Comparison of ENCODE assay signal across 10 mouse cellular contexts in genomic region chr8:12394385-12395000, GRCm38 (mm10). TPM values are rescaled to one million over a fixed set of nuclear protein-coding genes. Genes with fewer than 3 reads are reported as not detected.
DNase-seq lines count a peak whose midpoint lies in the region; ATAC-seq lines count a peak whose summit lies in the region.
"Had no signal": no experiment of that assay in that cellular context is flagged by ENCODE, and none has a peak within 500 bp of the region (broad histone marks: within the 10 kb centered on the region; RNA-seq: fewer than 3 reads in every experiment).

No protein-coding gene starts in this region.

- peaks cover 5% of the 10 kb centered on the region for H3K4me1 ChIP-seq in heart, embryonic 16.5 days (ENCODE audit: control insufficient read depth, insufficient read depth, low read length)
- H3K4me1 ChIP-seq in embryonic facial prominence, embryonic 11.5 days (ENCODE audit: control insufficient read depth, insufficient read depth, low read length): peaks cover 10% of the 10 kb centered on the region; the same call in 1 of the 2 replicates
- H3K4me1 ChIP-seq in hindbrain, embryonic 15.5 days (replicated peaks): peaks cover 26% of the 10 kb centered on the region
- H3K4me1 ChIP-seq in midbrain, embryonic 15.5 days: peaks cover 40% of the 10 kb centered on the region

- no peaks in the 10 kb centered on the region for H3K9me3 ChIP-seq in heart, embryonic 16.5 days (replicated peaks; ENCODE audit: control insufficient read depth, low read length)
- H3K9me3 ChIP-seq in embryonic facial prominence, embryonic 11.5 days (replicated peaks; ENCODE audit: control insufficient read depth, low read length): no peaks in the 10 kb centered on the region
- no peaks in the 10 kb centered on the region for H3K9me3 ChIP-seq in hindbrain, embryonic 15.5 days
- H3K9me3 ChIP-seq in midbrain, embryonic 15.5 days: no peaks in the 10 kb centered on the region

- peak overlapping the region; percentile 48 for H3K4me3 ChIP-seq in heart, embryonic 16.5 days (ENCODE audit: low read length)
- H3K4me3 ChIP-seq in embryonic facial prominence, embryonic 11.5 days (ENCODE audit: low read depth, low read length): peak overlapping the region; percentile 39
- H3K4me3 ChIP-seq in hindbrain, embryonic 15.5 days: peak overlapping the region; percentile 40
- peak overlapping the region; percentile 48 for H3K4me3 ChIP-seq in midbrain, embryonic 15.5 days

- no peak overlapping the region for H3K9ac ChIP-seq in heart, embryonic 16.5 days (ENCODE audit: low read length)
- H3K9ac ChIP-seq in embryonic facial prominence, embryonic 11.5 days (replicated peaks; ENCODE audit: low read length): peak overlapping the region; percentile 22; the same call in 1 of the 2 replicates
- H3K9ac ChIP-seq in hindbrain, embryonic 15.5 days: no peak overlapping the region
- H3K9ac ChIP-seq in midbrain, embryonic 15.5 days: no peak overlapping the region

- H3K36me3 ChIP-seq in heart, embryonic 16.5 days (ENCODE audit: control insufficient read depth, insufficient read depth): no peaks in the 10 kb centered on the region
- no peaks in the 10 kb centered on the region for H3K36me3 ChIP-seq in embryonic facial prominence, embryonic 11.5 days (replicated peaks; ENCODE audit: control insufficient read depth, insufficient read depth, low read depth, low read length)
- H3K36me3 ChIP-seq in hindbrain, embryonic 15.5 days: no peaks in the 10 kb centered on the region
- no peaks in the 10 kb centered on the region for H3K36me3 ChIP-seq in midbrain, embryonic 15.5 days (replicated peaks)

- 3% methylated on average over 22 of the region's 22 CpGs for WGBS in heart, embryonic 16.5 days
- 1% methylated on average over 22 of the region's 22 CpGs for WGBS in embryonic facial prominence, embryonic 11.5 days
- WGBS in hindbrain, embryonic 15.5 days: 2% methylated on average over 22 of the region's 22 CpGs
- WGBS in midbrain, embryonic 15.5 days: 2% methylated on average over 22 of the region's 22 CpGs

- no peak overlapping the region for H3K27ac ChIP-seq in heart, embryonic 16.5 days (ENCODE audit: low read length)
- H3K27ac ChIP-seq in embryonic facial prominence, embryonic 11.5 days (replicated peaks; ENCODE audit: low read depth, low read length): no peak overlapping the region
- H3K27ac ChIP-seq in hindbrain, embryonic 15.5 days (replicated peaks): peak overlapping the region; percentile 82
- H3K27ac ChIP-seq in midbrain, embryonic 15.5 days: peak overlapping the region; percentile 71; the same call in 1 of the 2 replicates

- ATAC-seq in heart, embryonic 16.5 days (replicated peaks; ENCODE audit: extremely low read depth, insufficient read depth, low FRiP score): no peak
- no peak for ATAC-seq in embryonic facial prominence, embryonic 11.5 days (replicated peaks; ENCODE audit: insufficient number of reproducible peaks, low FRiP score, low TSS enrichment, low read depth)
- no peak for ATAC-seq in hindbrain, embryonic 15.5 days (ENCODE audit: low FRiP score, low read depth)
- ATAC-seq in midbrain, embryonic 15.5 days (replicated peaks): no peak

- H3K4me2 ChIP-seq in heart, embryonic 16.5 days (ENCODE audit: low read depth, low read length): peak overlapping the region; percentile 67
- peak overlapping the region; percentile 57 for H3K4me2 ChIP-seq in embryonic facial prominence, embryonic 11.5 days (ENCODE audit: low read depth, low read length)
- H3K4me2 ChIP-seq in hindbrain, embryonic 15.5 days: peak overlapping the region; percentile 56
- peak overlapping the region; percentile 60 for H3K4me2 ChIP-seq in midbrain, embryonic 15.5 days

- peaks cover 90% of the 10 kb centered on the region for H3K27me3 ChIP-seq in heart, embryonic 16.5 days (ENCODE audit: control insufficient read depth, insufficient read depth, low read length)
- H3K27me3 ChIP-seq in embryonic facial prominence, embryonic 11.5 days (ENCODE audit: control insufficient read depth, insufficient read depth, low read length): peaks cover 71% of the 10 kb centered on the region
- peaks cover 64% of the 10 kb centered on the region for H3K27me3 ChIP-seq in hindbrain, embryonic 15.5 days
- peaks cover 39% of the 10 kb centered on the region for H3K27me3 ChIP-seq in midbrain, embryonic 15.5 days (replicated peaks)

- DNase-seq in heart, adult 18-20 months: no peak
- DNase-seq in embryonic facial prominence, embryonic 11.5 days (ENCODE audit: low spot score): no peak
- DNase-seq in cerebellum, postnatal 14 days: no peak
- DNase-seq in spleen, adult 12 weeks (ENCODE audit: low spot score): no peak
- DNase-seq in adrenal gland, adult 18-20 months (ENCODE audit: low spot score in 2 of 2): no peak

RNA-seq across cellular contexts. Expression of gene Sox1, which starts 0.6 kb away (rescaled TPM):
- polyA plus RNA-seq in heart, embryonic 16.5 days (2015; fragmentation: Nextera tagmentation; extraction: Ambion mirVana): not detected in 2 replicates
- total RNA-seq in heart, adult 18-20 months (2021): not detected
- polyA plus RNA-seq in embryonic facial prominence, embryonic 11.5 days (2014; fragmentation: Nextera tagmentation; extraction: Ambion mirVana): 1.5 and 1.8 TPM in 2 replicates
- polyA plus RNA-seq in hindbrain, embryonic 15.5 days (2015; fragmentation: Nextera tagmentation; extraction: Ambion mirVana): 1.9 TPM in 2 replicates
- polyA plus RNA-seq in midbrain, embryonic 15.5 days (2015; fragmentation: Nextera tagmentation; extraction: Ambion mirVana): 2.2 and 2.4 TPM in 2 replicates
- total RNA-seq in adrenal gland, adult 18-20 months (2021): not detected
- total RNA-seq: adrenal gland, postnatal 14 days; CH12.LX had no signal

Comparison
In these comparisons a context has a peak if more than half of its experiments do, and no peak if none do; other contexts are left out.
1. H3K27ac ChIP-seq: peak in hindbrain, embryonic 15.5 days (single experiment) and midbrain, embryonic 15.5 days (single experiment); none in heart, embryonic 16.5 days (single experiment) and embryonic facial prominence, embryonic 11.5 days (single experiment).
2. Peak in every context shown above with its lines, with median percentiles within 50 percentile points of each other: H3K4me2 ChIP-seq and H3K4me3 ChIP-seq.